Mouse (Mus musculus) stomach, postnatal 0 days (tissue): ENCODE data around the gene Rps6ka5. TPM values are rescaled to one million over a fixed set of nuclear protein-coding genes. Genes with fewer than 3 reads are reported as not detected.

ENCODE experiments used
- ATAC-seq: fragments of 200-750 bp; cut with Nextera tagmentation; 2 replicates; pipeline ENCODE4 v1.8.0; 2017; ENCODE audit not compliant: low FRiP score, low TSS enrichment
- DNase-seq: peaks from one replicate; pipeline ENCODE4 v3.0.0-alpha.2; 2016; ENCODE audit warnings: low spot score
- H3K27ac ChIP-seq: fragments of 300-500 bp; sonication (generic); replicated peaks from 2 replicates; pipeline ENCODE4 v1.5.1; 2014; ENCODE audit warnings: mild to moderate bottlenecking, control low read depth
- H3K27me3 ChIP-seq: fragments of 300-500 bp; sonication (generic); 2 replicates; pipeline ENCODE4 v1.6.1; 2014; ENCODE audit warnings: low read length; ENCODE audit not compliant: control insufficient read depth, insufficient read depth
- H3K36me3 ChIP-seq: fragments of 300-500 bp; sonication (generic); 2 replicates; pipeline ENCODE4 v1.6.1; 2014; ENCODE audit warnings: low read length, mixed read lengths; ENCODE audit not compliant: control insufficient read depth, insufficient read depth
- H3K4me1 ChIP-seq: fragments of 300-500 bp; sonication (generic); replicated peaks from 2 replicates; pipeline ENCODE4 v1.6.1; 2014; ENCODE audit warnings: antibody characterized with exemption; ENCODE audit not compliant: control insufficient read depth, insufficient read depth
- H3K4me2 ChIP-seq: fragments of 300-500 bp; sonication (generic); replicated peaks from 2 replicates; pipeline ENCODE4 v1.6.1; 2014; ENCODE audit warnings: low read depth, mild to moderate bottlenecking, control low read depth, moderate library complexity
- H3K4me3 ChIP-seq: fragments of 300-500 bp; sonication (generic); 2 replicates; pipeline ENCODE4 v1.5.1; 2014; ENCODE audit warnings: low read depth, low read length, control low read depth
- H3K9ac ChIP-seq: fragments of 300-500 bp; sonication (generic); 2 replicates; pipeline ENCODE4 v1.6.1; 2014; ENCODE audit warnings: mild to moderate bottlenecking, low read length, control low read depth, mixed read lengths
- H3K9me3 ChIP-seq: fragments of 300-500 bp; sonication (generic); 2 replicates; pipeline ENCODE4 v1.6.1; 2016; ENCODE audit warnings: low read length; ENCODE audit not compliant: control insufficient read depth
- CTCF ChIP-seq: IDR thresholded peaks from 2 replicates; pipeline ENCODE4 v1.5.1; 2016; ENCODE audit warnings: antibody characterized with exemption, low read depth, mild to moderate bottlenecking, moderate library complexity
- EP300 ChIP-seq: optimal IDR thresholded peaks from 2 replicates; pipeline ENCODE3; 2016; ENCODE audit warnings: antibody characterized with exemption
- WGBS: fragments of 180-500 bp; shearing (Covaris S2); extraction: QIAGEN DNeasy Blood & Tissue Kit; methylation state at CpG from one replicate; pipeline ENCODE4 v1.1.7; 2014; 5-methylcytosine and 5-hydroxymethylcytosine counted together
- polyA plus RNA-seq: library from polyadenylated mRNA; unstranded; fragments of >200 nt; fragmentation: Nextera tagmentation; extraction: Ambion mirVana; gene quantifications from 2 replicates; pipeline ENCODE4 v1.2.1, GENCODE M21; 2015

Rps6ka5 gene
- polyA plus RNA-seq, 1 experiment from 2014 or later: 1.4 TPM

GRCm38 (mm10) chr12:100505484-100505883 lies 221.3 kb downstream of the Rps6ka5 start:
- Histone ChIP-seq H3K9ac (no peak overlapping the region), H3K4me2 (no peak overlapping the region), H3K9me3 (no peaks in the 10 kb centered on the region), H3K4me1 (no peaks in the 10 kb centered on the region), H3K27me3 (no peaks in the 10 kb centered on the region), H3K27ac (no peak overlapping the region), H3K36me3 (no peaks in the 10 kb centered on the region), H3K4me3 (no peak overlapping the region)
- DNase-seq (no peak), ATAC-seq (no peak)
- 91% methylated on average over 1 of the region's 1 CpGs for WGBS
- TF ChIP-seq CTCF (no peak), EP300 (no peak)

GRCm38 (mm10) chr12:100504585-100504984 lies 222.2 kb downstream of the Rps6ka5 start:
- no peak for ATAC-seq
- no peak for DNase-seq
- 80% methylated on average over 2 of the region's 2 CpGs for WGBS
- peaks cover 2% of the 10 kb centered on the region; the same call in 1 of the 2 replicates for H3K36me3 ChIP-seq
- no peaks in the 10 kb centered on the region for H3K4me1 ChIP-seq
- no peak for TF ChIP-seq CTCF
- TF ChIP-seq EP300: no peak
- no peak overlapping the region for H3K27ac ChIP-seq
- H3K9me3 ChIP-seq: no peaks in the 10 kb centered on the region
- H3K27me3 ChIP-seq: no peaks in the 10 kb centered on the region
- no peak overlapping the region for H3K4me3 ChIP-seq
- H3K4me2 ChIP-seq: no peak overlapping the region
- H3K9ac ChIP-seq: no peak overlapping the region

GRCm38 (mm10) chr12:100503659-100504058 lies 223.1 kb downstream of the Rps6ka5 start:
- Histone ChIP-seq H3K4me3 (no peak overlapping the region), H3K4me2 (no peak overlapping the region), H3K36me3 (peaks cover 9% of the 10 kb centered on the region; the same call in 1 of the 2 replicates), H3K9me3 (no peaks in the 10 kb centered on the region), H3K27ac (no peak overlapping the region), H3K4me1 (no peaks in the 10 kb centered on the region), H3K27me3 (no peaks in the 10 kb centered on the region), H3K9ac (no peak overlapping the region)
- DNase-seq: no peak
- TF ChIP-seq CTCF (no peak), EP300 (no peak)
- no peak for ATAC-seq
- 82% methylated on average over 4 of the region's 4 CpGs for WGBS

GRCm38 (mm10) chr12:100502544-100502943 lies 224.2 kb downstream of the Rps6ka5 start:
- no peaks in the 10 kb centered on the region for H3K4me1 ChIP-seq
- H3K36me3 ChIP-seq: peaks cover 9% of the 10 kb centered on the region; the same call in 1 of the 2 replicates
- no peak overlapping the region for H3K9ac ChIP-seq
- TF ChIP-seq CTCF (no peak), EP300 (no peak)
- H3K27ac ChIP-seq: no peak overlapping the region
- no peak overlapping the region for H3K4me2 ChIP-seq
- H3K9me3 ChIP-seq: no peaks in the 10 kb centered on the region
- 65% methylated on average over 3 of the region's 3 CpGs for WGBS
- no peaks in the 10 kb centered on the region for H3K27me3 ChIP-seq
- no peak for ATAC-seq
- H3K4me3 ChIP-seq: no peak overlapping the region
- DNase-seq: no peak

GRCm38 (mm10) chr12:100501261-100501660 lies 225.5 kb downstream of the Rps6ka5 start:
- Histone ChIP-seq H3K4me1 (no peaks in the 10 kb centered on the region), H3K36me3 (peaks cover 9% of the 10 kb centered on the region; the same call in 1 of the 2 replicates), H3K9ac (no peak overlapping the region), H3K4me3 (no peak overlapping the region), H3K4me2 (no peak overlapping the region), H3K9me3 (no peaks in the 10 kb centered on the region), H3K27ac (no peak overlapping the region), H3K27me3 (no peaks in the 10 kb centered on the region)
- no peak for TF ChIP-seq CTCF
- no peak for TF ChIP-seq EP300
- 82% methylated on average over 4 of the region's 4 CpGs for WGBS
- DNase-seq: no peak
- no peak for ATAC-seq

- H3K9ac ChIP-seq: no peak overlapping the region
- H3K4me3 ChIP-seq: no peak overlapping the region
- H3K27ac ChIP-seq: no peak overlapping the region
- no peaks in the 10 kb centered on the region for H3K27me3 ChIP-seq
- ATAC-seq (no peak), DNase-seq (no peak)
- 83% methylated on average over 13 of the region's 13 CpGs for WGBS
- no peak for TF ChIP-seq EP300
- TF ChIP-seq CTCF: no peak
- no peaks in the 10 kb centered on the region for H3K9me3 ChIP-seq
- H3K36me3 ChIP-seq: peaks cover 9% of the 10 kb centered on the region; the same call in 1 of the 2 replicates
- no peaks in the 10 kb centered on the region for H3K4me1 ChIP-seq
- H3K4me2 ChIP-seq: no peak overlapping the region
Measured at GRCm38 (mm10) chr12:100499469-100499868, 227.3 kb downstream of the Rps6ka5 start.

Other genes with a start within 250 kb of the Rps6ka5 start
- 2.4 and 3.4 TPM in 2 replicates for gene Ttc7b, start 206.2 kb downstream of the Rps6ka5 start, polyA plus RNA-seq
- 2.8 and 4.0 TPM in 2 replicates for gene Dglucy, start 52.1 kb upstream of the Rps6ka5 start, polyA plus RNA-seq
- 0.44 and 0.48 TPM in 2 replicates for gene Gpr68, start 181.2 kb upstream of the Rps6ka5 start, polyA plus RNA-seq